In the genomic region with DNA sequence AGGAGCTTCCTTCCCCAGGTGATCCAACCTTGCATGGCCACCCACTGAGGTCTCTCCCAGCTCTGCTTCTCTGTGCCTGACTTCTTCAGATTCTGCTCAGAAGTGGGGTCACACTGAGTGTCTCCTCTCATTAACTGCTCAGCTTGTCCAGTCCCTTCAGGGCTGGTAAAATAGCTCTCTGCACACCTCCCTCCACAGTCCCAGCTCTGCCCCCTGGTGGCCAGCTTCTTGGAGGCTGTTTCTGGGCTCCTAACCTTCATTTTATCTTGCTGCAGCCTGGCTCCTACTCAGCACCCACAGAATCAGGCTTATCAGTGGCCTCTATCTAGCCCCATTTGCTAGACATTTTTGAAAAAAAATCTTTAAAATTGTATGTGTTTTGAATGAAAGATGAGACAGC, we compare ENCODE assay signal across 9 mouse cellular contexts. TPM values are rescaled to one million over a fixed set of nuclear protein-coding genes. Genes with fewer than 3 reads are reported as not detected.
A peak's percentile ranks its signal among the peaks of the same experiment; 100 is the strongest.
DNase-seq lines count a peak whose midpoint lies in the region; TF ChIP-seq lines count a peak whose summit lies in the region.
"Had no signal": no experiment of that assay in that cellular context is flagged by ENCODE, and none has a peak within 500 bp of the region (broad histone marks: within the 10 kb centered on the region; RNA-seq: fewer than 3 reads in every experiment).

No protein-coding gene starts in this region.

- no peak for TF ChIP-seq POLR2A in CH12.LX (IDR thresholded peaks at IDR 0.05; ENCODE audit: low read depth, low read length)
- TF ChIP-seq POLR2A in small intestine, adult 2 months (IDR thresholded peaks at IDR 0.05; ENCODE audit: low read depth, low read length): no peak

- peak; percentile 55 for TF ChIP-seq RAD21 in CH12.LX (IDR thresholded peaks at IDR 0.05; ENCODE audit: low read depth, low read length)

- H3K4me2 ChIP-seq in CH12.LX (ENCODE audit: insufficient read depth, low read depth, poor library complexity, severe bottlenecking): no peak overlapping the region

- H3K36me3 ChIP-seq in CH12.LX (replicated peaks in 1 of 2; ENCODE audit: control insufficient read depth in 1 of 2, insufficient read depth in 1 of 2, low read length in 1 of 2): no peaks in the 10 kb centered on the region
- H3K36me3 ChIP-seq in small intestine, adult 2 months (ENCODE audit: control insufficient read depth, insufficient read depth, low read length): no peaks in the 10 kb centered on the region

- H3K27me3 ChIP-seq in CH12.LX (replicated peaks): no peaks in the 10 kb centered on the region
- H3K27me3 ChIP-seq in small intestine, adult 2 months (ENCODE audit: control insufficient read depth, insufficient read depth, low read length): peaks cover 3% of the 10 kb centered on the region; the same call in 1 of the 2 replicates

- DNase-seq in CH12.LX (ENCODE audit: extremely low read depth) (peak; percentile 62), NIH3T3 (ENCODE audit: low read depth) (peak; percentile 78)
- peak; percentile 41 for DNase-seq in cerebellum, adult 9-11 months
- DNase-seq in gastrocnemius, postnatal 10 days: peak; percentile 81
- DNase-seq in kidney, postnatal 25 days: peak; percentile 72 to 82
- DNase-seq in lung, postnatal 10 days: peak; percentile 77

- no peaks in the 10 kb centered on the region for H3K79me2 ChIP-seq in CH12.LX (replicated peaks; ENCODE audit: control insufficient read depth, extremely low read depth, insufficient read depth, poor library complexity, severe bottlenecking)

- peak; percentile 66 to 86 for TF ChIP-seq CTCF in CH12.LX (conservative IDR thresholded peaks at IDR 0.05 in 1 of 2, IDR thresholded peaks at IDR 0.05 in 1 of 2; ENCODE audit: low read depth in 2 of 2, low read length in 2 of 2)
- peak; percentile 84; the same call in 1 of the 2 replicates for TF ChIP-seq CTCF in small intestine, adult 2 months (IDR thresholded peaks at IDR 0.05; ENCODE audit: extremely low read depth, insufficient read length, insufficient replicate concordance, low read depth, low read length)

- dilution Hi-C loops in CH12.LX (cut with MboI; ENCODE audit: extremely low pct_ligation_motif_present, extremely low pct_unique_long_range_greater_than_20kb, low sequenced_read_pairs): no loop called here

- no peak overlapping the region for H3K4me3 ChIP-seq in CH12.LX (replicated peaks in 1 of 3; ENCODE audit: low read depth in 2 of 3, low read length in 2 of 3, poor library complexity in 1 of 3)
- H3K4me3 ChIP-seq in small intestine, adult 2 months (ENCODE audit: low read depth, low read length): no peak overlapping the region

- in situ Hi-C loops in CH12.LX (cut with MboI; ENCODE audit: low pct_ligation_motif_present, low pct_unique_long_range_greater_than_20kb, low sequenced_read_pairs): no loop called here

- H3K27ac ChIP-seq in CH12.LX (ENCODE audit: insufficient read depth, low read depth): no peak overlapping the region
- no peak overlapping the region for H3K27ac ChIP-seq in small intestine, adult 2 months (ENCODE audit: insufficient read depth, low read depth, low read length)

- H3K4me1 ChIP-seq in CH12.LX (ENCODE audit: control insufficient read depth in 1 of 2, insufficient read depth in 2 of 2): no peaks in the 10 kb centered on the region
- no peaks in the 10 kb centered on the region for H3K4me1 ChIP-seq in small intestine, adult 2 months (ENCODE audit: control insufficient read depth, insufficient read depth, insufficient read length, low read length)

- H3K9ac ChIP-seq in CH12.LX (ENCODE audit: insufficient read depth, low read depth): no peak overlapping the region

- no peaks in the 10 kb centered on the region for H3K9me3 ChIP-seq in CH12.LX (replicated peaks; ENCODE audit: low read length)

- no peak for TF ChIP-seq EP300 in CH12.LX (IDR thresholded peaks at IDR 0.05; ENCODE audit: low read length)

TF ChIP-seq in CH12.LX, 34 proteins besides CTCF, POLR2A, EP300 and RAD21:
- TF ChIP-seq SMC3 (IDR thresholded peaks at IDR 0.05; ENCODE audit: low read depth, low read length) (peak; percentile 86), ELF1 (IDR thresholded peaks at IDR 0.05; ENCODE audit: low read depth, low read length) (no peak)

RNA-seq across cellular contexts. Expression of a gene that starts 6.4 kb away (rescaled TPM):
- total RNA-seq in CH12.LX (2012; rRNA removed): not detected in 2 replicates
- total RNA-seq in CH12.LX (2014; rRNA removed): not detected in 2 replicates
- polyA plus RNA-seq in CH12.LX (2012; ENCODE audit: insufficient read length, low read depth): not detected in 2 replicates
- total RNA-seq in gastrocnemius, postnatal 10 days (2021): 1 to 10 TPM; 1.1 to 1.8 TPM
- polyA plus RNA-seq in small intestine, adult 2 months (2012; rRNA removed): 1.1 and 2.5 TPM in 2 replicates

RNA-seq across cellular contexts. Expression of a gene that starts 16.1 kb away (rescaled TPM):
- total RNA-seq in CH12.LX (2012; rRNA removed) (not detected in 2 replicates), CH12.LX (2014; rRNA removed) (not detected in 2 replicates)
- polyA plus RNA-seq in CH12.LX (2012; ENCODE audit: insufficient read length, low read depth): not detected in 2 replicates
- not detected for total RNA-seq in gastrocnemius, postnatal 10 days (2021)
- polyA plus RNA-seq in small intestine, adult 2 months (2012; rRNA removed): not detected in 2 replicates
- polyA plus RNA-seq: large intestine, adult 2 months; stomach, embryonic 14.5 days had no signal
